In genomic region chr1:120605521-120606310, GRCm38 (mm10) we compare ENCODE assay signal across 19 mouse cellular contexts. TPM values are rescaled to one million over a fixed set of nuclear protein-coding genes. Genes with fewer than 3 reads are reported as not detected.
DNase-seq lines count a peak whose midpoint lies in the region; ATAC-seq and TF ChIP-seq lines count a peak whose summit lies in the region.
"Had no signal": no experiment of that assay in that cellular context is flagged by ENCODE, and none has a peak within 500 bp of the region (broad histone marks: within the 10 kb centered on the region; RNA-seq: fewer than 3 reads in every experiment).

No protein-coding gene starts in this region.

- peak overlapping the region; percentile 83 for H3K27ac ChIP-seq in gastrocnemius, adult 2 months
- no peak overlapping the region for H3K27ac ChIP-seq in hindbrain, embryonic 15.5 days (replicated peaks)
- H3K27ac ChIP-seq in midbrain, embryonic 13.5 days: peak overlapping the region; percentile 94
- no peak overlapping the region for H3K27ac ChIP-seq in neural tube, embryonic 15.5 days (replicated peaks)
- H3K27ac ChIP-seq in heart, embryonic 10.5 days: no peak overlapping the region
- H3K27ac ChIP-seq: intestine, embryonic 15.5 days had no signal

- peaks cover 63% of the 10 kb centered on the region for H3K27me3 ChIP-seq in hindbrain, embryonic 15.5 days
- H3K27me3 ChIP-seq in midbrain, embryonic 13.5 days: peaks cover 74% of the 10 kb centered on the region
- peaks cover 79% of the 10 kb centered on the region for H3K27me3 ChIP-seq in neural tube, embryonic 15.5 days (replicated peaks)
- peaks cover 94% of the 10 kb centered on the region for H3K27me3 ChIP-seq in heart, embryonic 10.5 days (ENCODE audit: insufficient read depth, poor library complexity, severe bottlenecking)

- H3K4me3 ChIP-seq in gastrocnemius, adult 2 months: peak overlapping the region; percentile 88
- H3K4me3 ChIP-seq in hindbrain, embryonic 15.5 days: peak overlapping the region; percentile 44
- peak overlapping the region; percentile 63 for H3K4me3 ChIP-seq in midbrain, embryonic 13.5 days (replicated peaks)
- H3K4me3 ChIP-seq in neural tube, embryonic 15.5 days (replicated peaks): no peak overlapping the region; the same call in 1 of the 2 replicates
- no peak overlapping the region for H3K4me3 ChIP-seq in heart, embryonic 10.5 days

- no peak for DNase-seq in gastrocnemius, adult 2 months
- no peak for DNase-seq in gastrocnemius, adult 8-10 months (ENCODE audit: low spot score in 2 of 2)
- no peak for DNase-seq in heart, embryonic 10.5 days (ENCODE audit: low spot score)
- DNase-seq in adrenal gland, postnatal 4 days (ENCODE audit: low spot score in 2 of 2): no peak
- DNase-seq in left cerebral cortex, postnatal 25 days (ENCODE audit: low spot score in 2 of 2): no peak
- DNase-seq: adrenal gland, postnatal 10 days; heart, adult 11 months; kidney, postnatal 10 days; liver; lung, adult 2 months; spleen, adult 18-20 months had no signal

- peaks cover 24% of the 10 kb centered on the region for H3K4me1 ChIP-seq in hindbrain, embryonic 15.5 days (replicated peaks)
- peaks cover 16% of the 10 kb centered on the region for H3K4me1 ChIP-seq in midbrain, embryonic 13.5 days (replicated peaks)
- peaks cover 20% of the 10 kb centered on the region for H3K4me1 ChIP-seq in neural tube, embryonic 15.5 days
- H3K4me1 ChIP-seq in heart, embryonic 10.5 days: peaks cover 20% of the 10 kb centered on the region

- no peak for TF ChIP-seq CTCF in gastrocnemius, adult 2 months (IDR thresholded peaks at IDR 0.05)

- no peaks in the 10 kb centered on the region for H3K9me3 ChIP-seq in hindbrain, embryonic 15.5 days
- no peaks in the 10 kb centered on the region for H3K9me3 ChIP-seq in midbrain, embryonic 13.5 days
- H3K9me3 ChIP-seq in neural tube, embryonic 15.5 days (replicated peaks): no peaks in the 10 kb centered on the region
- H3K9me3 ChIP-seq in heart, embryonic 10.5 days: no peaks in the 10 kb centered on the region
- H3K9me3 ChIP-seq: intestine, embryonic 15.5 days had no signal

- peak overlapping the region; percentile 66 for H3K4me2 ChIP-seq in hindbrain, embryonic 15.5 days
- peak overlapping the region; percentile 73 for H3K4me2 ChIP-seq in midbrain, embryonic 13.5 days (replicated peaks)
- peak overlapping the region; percentile 15 for H3K4me2 ChIP-seq in neural tube, embryonic 15.5 days

- H3K9ac ChIP-seq in hindbrain, embryonic 15.5 days: no peak overlapping the region; the same call in 1 of the 2 replicates
- peak overlapping the region; percentile 84 for H3K9ac ChIP-seq in midbrain, embryonic 13.5 days (replicated peaks)
- H3K9ac ChIP-seq in neural tube, embryonic 15.5 days (replicated peaks): no peak overlapping the region
- H3K9ac ChIP-seq: intestine, embryonic 15.5 days had no signal

- no peaks in the 10 kb centered on the region for H3K36me3 ChIP-seq in hindbrain, embryonic 15.5 days
- H3K36me3 ChIP-seq in midbrain, embryonic 13.5 days: no peaks in the 10 kb centered on the region
- no peaks in the 10 kb centered on the region for H3K36me3 ChIP-seq in neural tube, embryonic 15.5 days
- H3K36me3 ChIP-seq in heart, embryonic 10.5 days: no peaks in the 10 kb centered on the region
- H3K36me3 ChIP-seq: G1E; intestine, embryonic 15.5 days had no signal

- intact Hi-C loops in gastrocnemius, adult 2 months (cut with DNase I): loop anchor here (5.0 kb wide), 1 partner anchor 37 kb away; no protein-coding TSS in a partner anchor
- intact Hi-C loops in left cerebral cortex, postnatal 25 days (cut with DNase I): loop anchor here (5.0 kb wide), 1 partner anchor 492 kb away; no protein-coding TSS in a partner anchor

- WGBS in hindbrain, embryonic 15.5 days: 10% methylated on average over 6 of the region's 6 CpGs
- WGBS in midbrain, embryonic 13.5 days: under 1% methylated on average over 6 of the region's 6 CpGs
- 4% methylated on average over 6 of the region's 6 CpGs for WGBS in neural tube, embryonic 15.5 days
- 3% methylated on average over 6 of the region's 6 CpGs for WGBS in heart, embryonic 10.5 days

- no peak for ATAC-seq in hindbrain, embryonic 15.5 days (ENCODE audit: low FRiP score, low read depth)
- no peak for ATAC-seq in midbrain, embryonic 13.5 days
- ATAC-seq in neural tube, embryonic 15.5 days (ENCODE audit: low FRiP score): no peak
- ATAC-seq: intestine, embryonic 15.5 days had no signal

RNA-seq across cellular contexts. Expression of gene En1, which starts 3.5 kb away (rescaled TPM):
- total RNA-seq in gastrocnemius, adult 2 months (2021): 10 to 100 TPM in 1 of 2 experiments, 1 to 10 TPM in 1; 7.0 to 10.2 TPM
- 1 to 10 TPM; 6.0 to 7.7 (median 7.2) TPM for total RNA-seq in gastrocnemius, adult 8-10 months (2022)
- polyA plus RNA-seq in hindbrain, embryonic 15.5 days (2015; fragmentation: Nextera tagmentation; extraction: Ambion mirVana): 3.7 and 8.0 TPM in 2 replicates
- 9.0 and 13.6 TPM in 2 replicates for polyA plus RNA-seq in midbrain, embryonic 13.5 days (2015; fragmentation: Nextera tagmentation; extraction: Ambion mirVana)
- 1.0 and 1.2 TPM in 2 replicates for polyA plus RNA-seq in neural tube, embryonic 15.5 days (2015; fragmentation: Nextera tagmentation; extraction: Ambion mirVana)
- 0.57 TPM in 1 of 2 replicates, not detected in the other for polyA plus RNA-seq in heart, embryonic 10.5 days (2016; fragmentation: Nextera tagmentation; extraction: Ambion mirVana)
- under 1 TPM; 0.25 to 0.59 TPM for total RNA-seq in adrenal gland, postnatal 4 days (2021)
- not detected for total RNA-seq in left cerebral cortex, postnatal 25 days (2021)
- total RNA-seq: megakaryocyte, adult 5-6 weeks had no signal
- polyA plus RNA-seq: cortical plate, adult 2 months; G1E; heart, postnatal 0 days; intestine, embryonic 15.5 days; lung, adult 2 months had no signal

Comparison
In these comparisons a context has a peak if more than half of its experiments do, and no peak if none do; other contexts are left out.
1. H3K27ac ChIP-seq: peak in gastrocnemius, adult 2 months (single experiment) and midbrain, embryonic 13.5 days (single experiment); none in hindbrain, embryonic 15.5 days (single experiment), neural tube, embryonic 15.5 days (single experiment) and heart, embryonic 10.5 days (single experiment).
2. H3K4me3 ChIP-seq: peak in gastrocnemius, adult 2 months (single experiment), hindbrain, embryonic 15.5 days (single experiment) and midbrain, embryonic 13.5 days (single experiment); none in neural tube, embryonic 15.5 days (single experiment) and heart, embryonic 10.5 days (single experiment).
3. H3K4me2 ChIP-seq: peak in every context shown above with its lines; median percentile 73 in midbrain, embryonic 13.5 days; 66 in hindbrain, embryonic 15.5 days; 15 in neural tube, embryonic 15.5 days.
4. RNA of gene En1, which starts 3.5 kb away (total RNA-seq): 7.0 to 10.2 TPM in gastrocnemius, adult 2 months and 6.0 to 7.7 TPM in gastrocnemius, adult 8-10 months; 0.25 to 0.59 TPM in adrenal gland, postnatal 4 days and not detected in left cerebral cortex, postnatal 25 days; every median in the first group is over 4 times any median in the second.